Mouse (Mus musculus): ENCODE measurements around the gene Tmem259. TPM values are rescaled to one million over a fixed set of nuclear protein-coding genes. Genes with fewer than 3 reads are reported as not detected.

The Tmem259 gene
- polyA plus RNA-seq, 1 experiment from 2014 or later: 24.7 TPM

GRCm38 (mm10) chr10:79985334-79986231 lies 1.5 kb upstream of the Tmem259 start:
- 2% methylated on average over 35 of the region's 35 CpGs for WGBS
- H3K4me3 ChIP-seq (replicated peaks): peak overlapping the region; percentile 61
- peaks cover 61% of the 10 kb centered on the region for H3K4me1 ChIP-seq
- peaks cover 32% of the 10 kb centered on the region for H3K27me3 ChIP-seq (replicated peaks)
- peak; percentile 26; the same call in 1 of the 2 replicates for ATAC-seq (ENCODE audit: low FRiP score)
- peak overlapping the region; percentile 98 for H3K27ac ChIP-seq (replicated peaks)
- H3K4me2 ChIP-seq: peak overlapping the region; percentile 96
- no peaks in the 10 kb centered on the region for H3K36me3 ChIP-seq
- H3K9me3 ChIP-seq (replicated peaks): no peaks in the 10 kb centered on the region
- peak overlapping the region; percentile 62 for H3K9ac ChIP-seq (replicated peaks)

GRCm38 (mm10) chr10:79984871-79985270 lies 741 bp upstream of the Tmem259 start:
- Histone ChIP-seq H3K27ac (replicated peaks) (peak overlapping the region; percentile 98), H3K4me2 (peak overlapping the region; percentile 96), H3K9me3 (replicated peaks) (no peaks in the 10 kb centered on the region), H3K36me3 (no peaks in the 10 kb centered on the region), H3K4me3 (replicated peaks) (peak overlapping the region; percentile 61), H3K27me3 (replicated peaks) (peaks cover 28% of the 10 kb centered on the region), H3K4me1 (peaks cover 65% of the 10 kb centered on the region), H3K9ac (replicated peaks) (peak overlapping the region; percentile 79)
- ATAC-seq (ENCODE audit: low FRiP score): peak; percentile 95
- 0% methylated on average over 22 of the region's 22 CpGs for WGBS

GRCm38 (mm10) chr10:79983670-79984069 lies 460 bp downstream of the Tmem259 start:
- peaks cover 62% of the 10 kb centered on the region for H3K4me1 ChIP-seq
- ATAC-seq (ENCODE audit: low FRiP score): no peak
- peak overlapping the region; percentile 79 for H3K9ac ChIP-seq (replicated peaks)
- peaks cover 8% of the 10 kb centered on the region for H3K36me3 ChIP-seq
- under 1% methylated on average over 19 of the region's 21 CpGs for WGBS
- no peaks in the 10 kb centered on the region for H3K9me3 ChIP-seq (replicated peaks)
- H3K4me2 ChIP-seq: peak overlapping the region; percentile 96
- H3K27ac ChIP-seq (replicated peaks): peak overlapping the region; percentile 98
- peak overlapping the region; percentile 61 for H3K4me3 ChIP-seq (replicated peaks)
- peaks cover 16% of the 10 kb centered on the region for H3K27me3 ChIP-seq (replicated peaks)

GRCm38 (mm10) chr10:79983205-79983604 lies 925 bp downstream of the Tmem259 start:
- peaks cover 12% of the 10 kb centered on the region for H3K36me3 ChIP-seq
- 77% methylated on average over 5 of the region's 5 CpGs for WGBS
- peaks cover 12% of the 10 kb centered on the region for H3K27me3 ChIP-seq (replicated peaks)
- peak overlapping the region; percentile 96 for H3K4me2 ChIP-seq
- H3K9me3 ChIP-seq (replicated peaks): no peaks in the 10 kb centered on the region
- ATAC-seq (ENCODE audit: low FRiP score): no peak
- H3K4me3 ChIP-seq (replicated peaks): peak overlapping the region; percentile 61
- H3K4me1 ChIP-seq: peaks cover 58% of the 10 kb centered on the region
- peak overlapping the region; percentile 98 for H3K27ac ChIP-seq (replicated peaks)
- peak overlapping the region; percentile 79 for H3K9ac ChIP-seq (replicated peaks)

GRCm38 (mm10) chr10:79979401-79980155 lies 4.6 kb downstream of the Tmem259 start:
- H3K9ac ChIP-seq (replicated peaks): no peak overlapping the region
- no peaks in the 10 kb centered on the region for H3K27me3 ChIP-seq (replicated peaks)
- peaks cover 35% of the 10 kb centered on the region for H3K4me1 ChIP-seq
- H3K9me3 ChIP-seq (replicated peaks): no peaks in the 10 kb centered on the region
- no peak overlapping the region for H3K27ac ChIP-seq (replicated peaks)
- H3K36me3 ChIP-seq: peaks cover 45% of the 10 kb centered on the region
- WGBS: 95% methylated on average over 22 of the region's 22 CpGs
- H3K4me3 ChIP-seq (replicated peaks): no peak overlapping the region
- no peak overlapping the region for H3K4me2 ChIP-seq
- no peak for ATAC-seq (ENCODE audit: low FRiP score)

- H3K9me3 ChIP-seq (replicated peaks): no peaks in the 10 kb centered on the region
- no peak overlapping the region for H3K9ac ChIP-seq (replicated peaks)
- H3K4me2 ChIP-seq: no peak overlapping the region
- peaks cover 29% of the 10 kb centered on the region for H3K4me1 ChIP-seq
- no peak for ATAC-seq (ENCODE audit: low FRiP score)
- no peak overlapping the region for H3K4me3 ChIP-seq (replicated peaks)
- H3K27me3 ChIP-seq (replicated peaks): no peaks in the 10 kb centered on the region; the same call in 1 of the 2 replicates
- 96% methylated on average over 21 of the region's 21 CpGs for WGBS
- peaks cover 45% of the 10 kb centered on the region for H3K36me3 ChIP-seq
- no peak overlapping the region for H3K27ac ChIP-seq (replicated peaks)
These were observed 6.1 kb downstream of the Tmem259 start for GRCm38 (mm10) chr10:79978061-79978460.

GRCm38 (mm10) chr10:79977324-79977723 lies 6.8 kb downstream of the Tmem259 start:
- Histone ChIP-seq H3K9me3 (replicated peaks) (no peaks in the 10 kb centered on the region), H3K27me3 (replicated peaks) (peaks cover 5% of the 10 kb centered on the region), H3K4me2 (no peak overlapping the region), H3K4me1 (peaks cover 22% of the 10 kb centered on the region), H3K4me3 (replicated peaks) (no peak overlapping the region), H3K36me3 (peaks cover 45% of the 10 kb centered on the region), H3K27ac (replicated peaks) (no peak overlapping the region), H3K9ac (replicated peaks) (no peak overlapping the region)
- no peak for ATAC-seq (ENCODE audit: low FRiP score)
- WGBS: 80% methylated on average over 28 of the region's 28 CpGs

- H3K4me3 ChIP-seq (replicated peaks): no peak overlapping the region
- 69% methylated on average over 36 of the region's 36 CpGs for WGBS
- peaks cover 11% of the 10 kb centered on the region for H3K27me3 ChIP-seq (replicated peaks)
- H3K4me2 ChIP-seq: no peak overlapping the region
- no peaks in the 10 kb centered on the region for H3K9me3 ChIP-seq (replicated peaks)
- H3K4me1 ChIP-seq: peaks cover 18% of the 10 kb centered on the region
- H3K9ac ChIP-seq (replicated peaks): no peak overlapping the region
- ATAC-seq (ENCODE audit: low FRiP score): no peak
- peaks cover 45% of the 10 kb centered on the region for H3K36me3 ChIP-seq
- no peak overlapping the region for H3K27ac ChIP-seq (replicated peaks)
These were observed 7.4 kb downstream of the Tmem259 start for GRCm38 (mm10) chr10:79976722-79977107.

- H3K9ac ChIP-seq (replicated peaks): no peak overlapping the region
- peaks cover 14% of the 10 kb centered on the region for H3K4me1 ChIP-seq
- H3K4me3 ChIP-seq (replicated peaks): no peak overlapping the region
- no peaks in the 10 kb centered on the region for H3K9me3 ChIP-seq (replicated peaks)
- no peak overlapping the region for H3K4me2 ChIP-seq
- peaks cover 16% of the 10 kb centered on the region for H3K27me3 ChIP-seq (replicated peaks)
- 87% methylated on average over 28 of the region's 28 CpGs for WGBS
- H3K27ac ChIP-seq (replicated peaks): no peak overlapping the region
- no peak for ATAC-seq (ENCODE audit: low FRiP score)
- H3K36me3 ChIP-seq: peaks cover 45% of the 10 kb centered on the region
These were observed 7.9 kb downstream of the Tmem259 start for GRCm38 (mm10) chr10:79976071-79976721.

- no peak overlapping the region for H3K4me2 ChIP-seq
- peaks cover 31% of the 10 kb centered on the region for H3K27me3 ChIP-seq (replicated peaks)
- H3K9ac ChIP-seq (replicated peaks): no peak overlapping the region
- H3K4me3 ChIP-seq (replicated peaks): no peak overlapping the region
- H3K4me1 ChIP-seq: peaks cover 10% of the 10 kb centered on the region
- H3K36me3 ChIP-seq: peaks cover 45% of the 10 kb centered on the region
- H3K9me3 ChIP-seq (replicated peaks): no peaks in the 10 kb centered on the region
- WGBS: 86% methylated on average over 8 of the region's 8 CpGs
- no peak overlapping the region for H3K27ac ChIP-seq (replicated peaks)
- ATAC-seq (ENCODE audit: low FRiP score): no peak
These were observed 9.5 kb downstream of the Tmem259 start for GRCm38 (mm10) chr10:79974668-79975067.

- no peak for ATAC-seq (ENCODE audit: low FRiP score)
- Histone ChIP-seq H3K9me3 (replicated peaks) (no peaks in the 10 kb centered on the region), H3K9ac (replicated peaks) (no peak overlapping the region), H3K27ac (replicated peaks) (no peak overlapping the region), H3K4me1 (peaks cover 10% of the 10 kb centered on the region), H3K4me2 (no peak overlapping the region), H3K4me3 (replicated peaks) (no peak overlapping the region), H3K27me3 (replicated peaks) (peaks cover 37% of the 10 kb centered on the region), H3K36me3 (peaks cover 41% of the 10 kb centered on the region)
- WGBS: 93% methylated on average over 21 of the region's 21 CpGs
These were observed 10.0 kb downstream of the Tmem259 start for GRCm38 (mm10) chr10:79974087-79974486.

Data from neural tube, embryonic 15.5 days (tissue).